Mouse (Mus musculus) spleen, adult 12 weeks (tissue): Measurements from ENCODE around the gene Cnih1.
"Not testable (repeated sequence)": the region's sequence is repeated elsewhere in the genome, so short reads cannot be mapped to it uniquely, and the experiment has no call there.

ENCODE experiments used
- DNase-seq: peaks from one replicate; pipeline ENCODE4 v3.0.0; 2022; ENCODE audit warnings: low spot score

Gene Cnih1

DNA sequence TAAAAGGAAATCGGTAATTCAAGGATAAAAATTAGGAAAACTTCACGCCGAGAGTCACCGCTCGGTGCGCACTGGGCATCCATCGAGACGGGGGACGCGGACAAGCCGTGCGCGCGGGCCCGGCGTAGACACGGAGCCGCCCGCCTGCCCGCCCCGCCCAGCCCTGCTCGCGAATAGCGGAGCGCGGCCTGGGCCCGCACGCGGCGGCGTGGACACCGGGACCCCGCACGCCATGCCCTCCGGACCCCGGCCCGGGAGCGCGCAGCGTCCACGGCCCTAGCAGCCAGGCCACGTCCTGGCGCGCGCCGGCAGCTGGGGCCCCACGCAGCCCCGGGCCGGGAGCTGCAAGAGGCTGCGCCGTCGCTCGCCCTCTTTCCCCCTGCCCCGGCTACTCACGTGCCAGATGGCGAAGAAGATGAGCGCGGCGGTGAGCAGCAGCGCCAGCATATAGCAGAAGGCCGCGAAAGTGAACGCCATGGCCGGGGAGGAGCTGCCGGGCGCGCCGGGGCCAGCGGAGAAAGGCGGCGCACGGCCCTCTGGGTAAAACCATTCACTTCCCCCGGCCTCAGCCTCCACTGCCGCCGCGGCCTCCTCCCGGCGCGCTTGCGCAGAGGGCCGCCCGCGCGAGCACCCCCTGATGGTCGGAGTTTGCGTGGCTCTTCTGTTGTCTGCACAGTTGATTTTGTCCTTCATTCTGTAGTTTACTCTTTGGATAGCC is at the start of gene Cnih1:
Gene Cnih1 (minus strand): TSS at position 625 of the 718 bp plus-strand sequence.
- DNase-seq = peak; percentile 88

- DNase-seq = no peak
Measured at GRCm38 (mm10) chr14:46832354-46833272, 44.4 kb upstream of the Cnih1 start.

GRCm38 (mm10) chr14:46831837-46832333 is 43.7 kb upstream of the Cnih1 start, which contains the start of gene Cgrrf1:
Gene Cgrrf1, plus strand, starts transcription at chr14:46832125.
- DNase-seq = peak; percentile 92

DNA sequence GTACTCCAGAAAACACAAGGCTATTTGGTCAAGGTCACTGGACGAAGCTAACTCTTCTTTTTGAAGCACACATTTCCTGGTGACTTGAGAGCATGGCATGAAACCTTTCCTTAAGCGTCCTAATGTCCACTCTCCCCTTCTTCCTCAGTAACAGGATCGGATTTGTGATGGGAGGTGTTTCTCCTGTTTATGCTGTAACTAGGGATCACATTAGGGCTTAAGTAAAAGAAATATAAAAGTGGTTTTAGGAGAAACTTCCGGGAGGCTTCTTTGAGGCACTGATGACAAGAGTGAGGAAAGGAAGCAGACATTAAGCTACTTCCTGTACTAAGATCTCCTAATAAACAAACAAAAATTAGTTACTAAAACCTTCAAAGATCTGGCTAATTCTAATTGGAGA is 43.1 kb upstream of the Cnih1 start:
- no peak for DNase-seq

DNA sequence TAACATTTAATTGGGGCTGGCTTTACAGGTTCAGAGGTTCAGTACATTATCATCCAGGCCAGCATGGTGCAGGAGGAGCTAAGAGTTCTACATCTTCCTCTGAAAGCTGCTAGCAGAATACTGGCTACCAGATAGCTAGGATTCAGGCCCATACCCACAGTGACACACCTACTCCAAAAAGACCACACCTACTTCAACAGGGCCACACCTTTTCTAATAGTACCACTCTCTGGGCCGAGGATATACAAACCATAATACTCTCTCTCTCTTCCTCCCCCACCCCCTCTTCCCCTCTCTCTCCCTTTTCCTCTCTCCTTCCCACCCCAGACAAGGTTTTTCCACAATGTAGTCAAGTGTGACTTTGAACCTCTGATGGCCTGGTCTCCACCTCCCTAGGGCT is 39.2 kb upstream of the Cnih1 start:
- DNase-seq = no peak

DNA sequence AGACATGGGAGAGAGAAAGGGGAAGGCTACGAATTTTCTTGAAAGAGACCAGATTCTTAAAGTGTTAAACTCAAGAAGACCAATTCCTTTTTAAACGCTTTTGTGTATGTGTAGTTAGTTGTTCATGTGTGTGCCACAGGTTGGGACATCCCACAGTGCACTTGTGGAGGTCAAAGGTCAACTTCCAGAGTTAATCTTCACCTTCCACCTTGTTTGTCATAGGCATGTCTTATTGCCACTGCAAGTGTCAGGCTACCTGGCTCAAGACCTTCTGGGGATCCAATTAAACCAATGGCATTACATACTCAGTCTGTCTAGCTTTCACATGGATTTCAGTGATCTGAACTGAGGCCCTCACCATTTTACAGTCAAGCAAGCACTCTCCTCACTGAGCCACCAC is 35.8 kb upstream of the Cnih1 start:
- no peak for DNase-seq

- DNase-seq = peak; percentile 88
Measured at GRCm38 (mm10) chr14:46821873-46822716, 33.9 kb upstream of the Cnih1 start, which contains the start of gene Gmfb. Gene Gmfb, minus strand, starts transcription at chr14:46822242.

DNA sequence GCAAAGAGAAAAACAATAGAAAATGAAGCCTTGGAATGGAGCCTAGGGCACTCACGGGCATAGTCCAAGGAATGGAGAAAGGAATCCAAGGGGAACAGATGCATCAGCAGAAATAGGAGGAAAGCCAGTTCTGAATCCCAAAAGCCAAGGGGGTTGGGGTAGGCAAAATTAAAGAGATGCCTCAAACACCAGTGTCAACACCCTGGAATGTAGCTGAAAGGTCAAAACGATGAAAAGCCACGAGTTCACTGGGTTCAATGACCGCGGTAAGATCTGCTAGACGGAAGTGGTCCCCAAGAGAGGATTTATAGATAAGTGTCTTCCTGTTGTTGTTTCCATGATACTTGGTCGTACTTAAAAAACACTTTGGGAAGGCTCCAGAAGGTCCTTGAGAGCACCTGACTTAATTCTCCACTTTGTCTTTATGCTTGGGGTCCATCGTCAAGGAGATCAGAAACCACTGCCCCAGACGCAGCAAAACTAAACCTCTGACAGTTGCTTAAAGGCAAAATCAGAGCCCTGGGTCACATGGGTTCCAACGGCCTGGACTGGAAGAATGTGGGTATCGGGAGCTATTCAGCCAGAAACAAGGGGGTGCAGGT is 33.2 kb upstream of the Cnih1 start:
- DNase-seq = peak; percentile 17

- not testable (repeated sequence) for DNase-seq
Measured at GRCm38 (mm10) chr14:46819961-46820360, 31.8 kb upstream of the Cnih1 start.

DNA sequence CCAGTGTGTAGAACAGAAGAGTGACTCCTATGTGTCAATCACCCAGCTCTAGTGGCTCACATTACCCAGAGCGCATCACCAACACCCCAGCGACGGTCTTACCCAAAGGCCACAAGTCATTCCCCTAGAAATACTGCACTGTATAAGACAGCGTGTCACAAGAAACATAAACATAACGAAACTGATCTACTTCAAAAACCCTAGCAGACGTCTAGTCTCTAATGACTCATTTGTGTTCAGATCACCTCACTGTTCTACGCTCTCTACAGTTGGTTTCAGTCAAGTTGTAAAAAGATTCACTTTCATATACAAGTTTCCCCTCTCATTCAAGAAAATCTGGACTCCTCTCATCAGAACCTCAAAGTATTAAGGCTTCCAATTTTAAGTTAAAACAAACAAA is 30.5 kb upstream of the Cnih1 start:
- no peak for DNase-seq

DNA sequence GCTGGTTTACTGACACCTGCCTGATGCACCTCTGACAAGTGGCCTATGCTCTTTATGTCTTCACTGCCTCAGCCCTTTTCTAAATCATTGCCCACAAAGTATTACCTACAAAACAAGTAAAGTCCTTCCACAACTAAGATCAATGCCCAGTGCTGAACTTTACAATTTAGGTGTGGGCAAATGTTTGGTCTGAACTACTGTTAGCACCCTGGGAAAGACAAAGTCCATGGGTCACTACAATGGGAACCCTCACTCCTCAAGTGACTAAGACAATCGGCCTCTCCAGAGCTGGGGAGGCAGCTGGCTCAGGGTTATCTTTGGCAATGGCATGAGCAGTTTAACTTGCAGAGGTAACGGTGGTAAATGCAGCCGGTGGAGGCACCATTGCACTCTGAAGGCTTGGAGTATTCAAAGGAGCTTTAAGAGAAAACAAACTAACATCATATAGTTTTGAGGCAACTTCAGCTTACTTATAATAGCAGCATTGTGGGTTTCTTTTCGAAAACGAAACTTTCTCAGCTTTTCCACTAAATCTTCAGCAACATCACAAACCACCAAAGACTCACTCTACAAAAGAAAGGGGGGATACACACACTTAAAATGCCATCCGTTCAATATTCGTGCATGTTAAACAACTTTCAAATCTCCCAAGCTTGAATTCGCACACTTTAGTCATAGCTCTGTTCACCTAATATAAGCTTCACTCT is 28.9 kb upstream of the Cnih1 start:
- DNase-seq = no peak

DNA sequence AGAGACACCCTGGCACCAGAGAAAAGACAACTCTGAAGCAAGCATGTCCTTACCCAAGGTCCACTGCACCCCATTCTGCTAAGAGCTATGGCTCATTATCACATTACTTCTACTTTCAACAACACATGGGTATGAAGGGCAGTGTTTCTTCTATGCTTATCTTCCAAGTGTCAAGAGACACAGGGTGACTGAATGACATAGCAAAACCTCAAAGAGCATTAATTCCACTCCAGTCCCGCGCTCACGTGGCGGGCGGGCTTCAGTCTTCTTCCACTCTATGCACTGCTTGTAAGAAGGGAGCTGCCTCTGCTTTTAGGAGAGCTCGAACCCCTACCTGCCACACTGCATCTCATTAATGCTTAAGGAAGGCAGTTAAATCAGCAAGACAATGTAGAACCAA is 27.4 kb upstream of the Cnih1 start:
- DNase-seq = no peak

- DNase-seq = no peak
Measured at GRCm38 (mm10) chr14:46807927-46808326, 19.7 kb upstream of the Cnih1 start.

DNA sequence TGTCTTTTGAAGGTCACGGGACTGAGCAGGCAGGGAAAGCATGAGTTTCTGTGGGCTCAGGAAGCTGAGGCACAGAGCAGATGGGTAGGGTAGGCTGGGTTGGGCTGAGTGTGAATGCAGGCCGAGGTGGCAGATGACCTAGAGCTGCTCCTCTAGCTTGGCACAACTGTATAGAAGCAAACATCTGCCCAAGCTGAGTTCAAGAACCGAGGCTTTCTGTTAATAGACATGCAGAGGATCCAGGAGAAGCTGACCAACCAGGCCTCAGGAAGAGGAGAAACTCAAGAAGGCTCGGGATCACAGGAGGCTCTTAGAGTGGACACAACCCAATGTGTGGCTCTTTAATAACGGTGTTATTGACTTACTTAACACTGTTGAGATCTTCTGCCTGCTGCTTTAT is 18.0 kb upstream of the Cnih1 start:
- DNase-seq = no peak

- DNase-seq = no peak
Measured at GRCm38 (mm10) chr14:46803791-46804190, 15.6 kb upstream of the Cnih1 start.

- DNase-seq = no peak
Measured at GRCm38 (mm10) chr14:46803259-46803658, 15.0 kb upstream of the Cnih1 start.

GRCm38 (mm10) chr14:46800684-46801345 is 12.6 kb upstream of the Cnih1 start:
- peak; percentile 46 for DNase-seq

- no peak for DNase-seq
Measured at GRCm38 (mm10) chr14:46794157-46794556, 5.9 kb upstream of the Cnih1 start.

GRCm38 (mm10) chr14:46790723-46791122 is 2.5 kb upstream of the Cnih1 start:
- no peak for DNase-seq

DNA sequence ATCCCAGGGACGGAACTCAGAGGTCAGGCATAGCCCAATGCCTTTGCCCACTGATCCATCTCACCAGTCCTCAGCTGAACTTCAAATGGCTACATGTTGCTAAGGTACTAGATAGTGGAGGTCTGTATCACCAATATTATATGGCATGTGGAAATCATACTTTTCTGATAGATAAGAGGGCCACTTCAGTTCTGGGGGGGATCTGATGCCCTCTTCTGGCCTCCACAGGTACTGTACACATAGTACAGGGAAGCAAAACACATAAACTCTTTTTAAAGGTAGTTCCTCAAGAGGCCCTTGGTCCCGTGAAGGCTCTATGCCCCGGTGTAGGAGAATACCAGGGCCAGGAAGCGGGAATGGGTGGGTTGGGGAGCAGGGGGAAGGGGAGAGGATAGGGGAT is 2.1 kb upstream of the Cnih1 start:
- peak; percentile 15 for DNase-seq
